Mouse (Mus musculus): ENCODE results near the gene Ccdc47.

DNA sequence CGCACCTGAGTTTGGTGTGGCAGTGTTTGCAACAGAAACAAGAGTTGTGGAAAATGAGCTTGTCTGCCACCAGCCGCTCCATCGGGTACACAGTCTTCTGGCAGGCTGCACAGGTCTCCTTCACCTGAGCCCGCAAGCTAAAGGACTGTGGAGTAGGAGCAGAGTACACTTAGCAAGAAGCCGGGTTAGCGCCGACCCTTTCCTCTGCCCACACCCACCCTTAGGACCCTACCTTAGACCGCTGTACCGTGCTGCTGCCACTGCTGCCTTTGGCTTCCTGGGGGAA, 57.3 kb downstream of the Ccdc47 start:
- TF ChIP-seq USF1 (IDR thresholded peaks at IDR 0.05; ENCODE audit: low read depth): no peak
- TF ChIP-seq CTCF (IDR thresholded peaks at IDR 0.05; ENCODE audit: control insufficient read depth, insufficient read depth, insufficient read length): no peak
- TF ChIP-seq MAX (IDR thresholded peaks at IDR 0.05): no peak
